17 mouse cellular contexts compared by ENCODE assay signal in genomic region chr6:119239341-119240005, GRCm38 (mm10). TPM values are rescaled to one million over a fixed set of nuclear protein-coding genes. Genes with fewer than 3 reads are reported as not detected.
"Had no signal": no experiment of that assay in that cellular context is flagged by ENCODE, and none has a peak within 500 bp of the region (broad histone marks: within the 10 kb centered on the region; RNA-seq: fewer than 3 reads in every experiment).

No protein-coding gene starts in this region.

- DNase-seq: kidney, adult 9 months; kidney, postnatal 36 days; layer of hippocampus, adult 9-11 months; layer of hippocampus, postnatal 36 days; lung, adult 18-20 months; right cerebral cortex, adult 18-20 months; right cerebral cortex, postnatal 25 days; thymus, postnatal 36 days had no signal

- H3K27me3 ChIP-seq: limb, embryonic 13.5 days; neural tube, embryonic 15.5 days had no signal

- H3K4me3 ChIP-seq: limb, embryonic 13.5 days; midbrain, embryonic 10.5 days; myocyte; neural tube, embryonic 15.5 days had no signal

- H3K27ac ChIP-seq: kidney, postnatal 0 days; limb, embryonic 13.5 days; liver, embryonic 14.5 days; midbrain, embryonic 10.5 days; neural tube, embryonic 15.5 days had no signal

RNA-seq across cellular contexts. Expression of gene Cacna2d4, which starts 3.1 kb away (rescaled TPM):
- polyA plus RNA-seq: kidney, postnatal 0 days; limb, embryonic 13.5 days; liver, adult 2 months; lung, embryonic 16.5 days; myocyte; stomach, embryonic 16.5 days had no signal

RNA-seq across cellular contexts. Expression of gene Cacna1c, which starts 43.3 kb away (rescaled TPM):
- polyA plus RNA-seq: myocyte had no signal
